Mouse (Mus musculus) hindbrain, embryonic 11.5 days (tissue): ENCODE measurements around the gene Hectd4. TPM values are rescaled to one million over a fixed set of nuclear protein-coding genes. Genes with fewer than 3 reads are reported as not detected.

ENCODE experiments used
- ATAC-seq: fragments of 200-750 bp; cut with Nextera tagmentation; 2 replicates; pipeline ENCODE4 v1.8.0; 2017; ENCODE audit warnings: mild to moderate bottlenecking, moderate TSS enrichment, moderate library complexity; ENCODE audit not compliant: low FRiP score
- DNase-seq: peaks from one replicate; pipeline ENCODE4 v3.0.0-alpha.2; 2015; ENCODE audit warnings: low spot score
- H3K27ac ChIP-seq: fragments of 300-500 bp; sonication (generic); 2 replicates; pipeline ENCODE4 v1.5.1; 2014; ENCODE audit warnings: mild to moderate bottlenecking, low read depth, low read length
- H3K27me3 ChIP-seq: fragments of 300-500 bp; sonication (generic); 2 replicates; pipeline ENCODE4 v1.6.1; 2014; ENCODE audit warnings: mild to moderate bottlenecking, low read length, moderate library complexity, mixed read lengths; ENCODE audit not compliant: control insufficient read depth, insufficient read depth
- H3K36me3 ChIP-seq: fragments of 300-500 bp; sonication (generic); 2 replicates; pipeline ENCODE4 v1.6.1; 2014; ENCODE audit warnings: mild to moderate bottlenecking, low read length, moderate library complexity, mixed read lengths; ENCODE audit not compliant: control insufficient read depth, insufficient read depth
- H3K4me1 ChIP-seq: fragments of 300-500 bp; sonication (generic); replicated peaks from 2 replicates; pipeline ENCODE4 v1.6.1; 2014; ENCODE audit warnings: low read length, mixed read lengths; ENCODE audit not compliant: control insufficient read depth, insufficient read depth
- H3K4me2 ChIP-seq: fragments of 300-500 bp; sonication (generic); replicated peaks from 2 replicates; pipeline ENCODE4 v1.6.1; 2014; ENCODE audit warnings: mild to moderate bottlenecking, low read depth, low read length
- H3K4me3 ChIP-seq: fragments of 300-500 bp; sonication (generic); 2 replicates; pipeline ENCODE4 v1.5.1; 2014; ENCODE audit warnings: low read depth, low read length
- H3K9ac ChIP-seq: fragments of 300-500 bp; sonication (generic); 2 replicates; pipeline ENCODE4 v1.6.1; 2014; ENCODE audit warnings: low read depth, low read length
- H3K9me3 ChIP-seq: fragments of 300-500 bp; sonication (generic); 2 replicates; pipeline ENCODE4 v1.6.1; 2016; ENCODE audit warnings: low read length; ENCODE audit not compliant: control insufficient read depth
- WGBS: fragments of 180-500 bp; shearing (Covaris S2); extraction: QIAGEN DNeasy Blood & Tissue Kit; methylation state at CpG from one replicate; pipeline ENCODE4 v1.1.7; 2014; 5-methylcytosine and 5-hydroxymethylcytosine counted together
- polyA plus RNA-seq: library from polyadenylated mRNA; unstranded; fragments of >200 nt; fragmentation: Nextera tagmentation; extraction: Ambion mirVana; gene quantifications from 2 replicates; pipeline ENCODE4 v1.2.1, GENCODE M21; 2014

The Hectd4 gene
- polyA plus RNA-seq, 1 experiment from 2014 or later, result 15.5 TPM

GRCm38 (mm10) chr5:121378678-121379256 lies 158.7 kb downstream of the Hectd4 start:
- ATAC-seq (no peak), DNase-seq (no peak)
- Histone ChIP-seq H3K4me3 (no peak overlapping the region), H3K4me2 (no peak overlapping the region), H3K36me3 (peaks cover 23% of the 10 kb centered on the region; the same call in 1 of the 2 replicates), H3K27ac (no peak overlapping the region), H3K9me3 (peaks cover 4% of the 10 kb centered on the region; the same call in 1 of the 2 replicates), H3K27me3 (no peaks in the 10 kb centered on the region), H3K4me1 (no peaks in the 10 kb centered on the region), H3K9ac (no peak overlapping the region)
- 92% methylated on average over 13 of the region's 13 CpGs for WGBS

- Histone ChIP-seq H3K4me1 (no peaks in the 10 kb centered on the region), H3K27me3 (no peaks in the 10 kb centered on the region), H3K9ac (no peak overlapping the region), H3K9me3 (peaks cover 4% of the 10 kb centered on the region; the same call in 1 of the 2 replicates), H3K36me3 (peaks cover 18% of the 10 kb centered on the region; the same call in 1 of the 2 replicates), H3K27ac (no peak overlapping the region), H3K4me2 (no peak overlapping the region), H3K4me3 (no peak overlapping the region)
- ATAC-seq (no peak), DNase-seq (peak; percentile 26)
- 94% methylated on average over 2 of the region's 2 CpGs for WGBS
Observed at GRCm38 (mm10) chr5:121380692-121381091, 160.7 kb downstream of the Hectd4 start.

GRCm38 (mm10) chr5:121383857-121384756 lies 164.1 kb downstream of the Hectd4 start:
- H3K36me3 ChIP-seq, result 0 out of 2 replicates have a peak, but pooled peaks cover 8% of the 10 kb centered on the region
- H3K4me2 ChIP-seq, result peak overlapping the region; percentile 50
- peak overlapping the region; percentile 77 for H3K9ac ChIP-seq
- H3K4me1 ChIP-seq, result no peaks in the 10 kb centered on the region
- WGBS, result 66% methylated on average over 10 of the region's 10 CpGs
- peak; percentile 19 for DNase-seq
- no peaks in the 10 kb centered on the region for H3K27me3 ChIP-seq
- H3K4me3 ChIP-seq, result peak overlapping the region; percentile 82
- no peak overlapping the region for H3K27ac ChIP-seq
- peaks cover 4% of the 10 kb centered on the region; the same call in 1 of the 2 replicates for H3K9me3 ChIP-seq
- ATAC-seq, result no peak

- Histone ChIP-seq H3K27ac (peak overlapping the region; percentile 79), H3K4me2 (peak overlapping the region; percentile 50), H3K9me3 (peaks cover 4% of the 10 kb centered on the region; the same call in 1 of the 2 replicates), H3K4me3 (peak overlapping the region; percentile 82), H3K27me3 (no peaks in the 10 kb centered on the region), H3K4me1 (no peaks in the 10 kb centered on the region), H3K36me3 (0 out of 2 replicates have a peak, but pooled peaks cover 7% of the 10 kb centered on the region), H3K9ac (peak overlapping the region; percentile 77)
- DNase-seq (peak; percentile 75), ATAC-seq (peak; percentile 75)
- WGBS, result 4% methylated on average over 45 of the region's 47 CpGs
Observed at GRCm38 (mm10) chr5:121384757-121385460, 164.9 kb downstream of the Hectd4 start.

- peaks cover 4% of the 10 kb centered on the region; the same call in 1 of the 2 replicates for H3K9me3 ChIP-seq
- no peaks in the 10 kb centered on the region for H3K27me3 ChIP-seq
- WGBS, result under 1% methylated on average over 32 of the region's 45 CpGs
- 0 out of 2 replicates have a peak, but pooled peaks cover 7% of the 10 kb centered on the region for H3K36me3 ChIP-seq
- peak within 1 kb of the TSS; percentile 82 for H3K4me3 ChIP-seq
- peak within 1 kb of the TSS; percentile 50 for H3K4me2 ChIP-seq
- no peaks in the 10 kb centered on the region for H3K4me1 ChIP-seq
- peak within 1 kb of the TSS; percentile 79 for H3K27ac ChIP-seq
- H3K9ac ChIP-seq, result peak within 1 kb of the TSS; percentile 77
- peak; percentile 95 for ATAC-seq
- peak; percentile 94 for DNase-seq
Observed at GRCm38 (mm10) chr5:121385461-121386119, 165.6 kb downstream of the Hectd4 start, which contains the start of gene Trafd1. Gene Trafd1, minus strand, starts transcription at chr5:121385632.

GRCm38 (mm10) chr5:121386120-121386909 lies 166.3 kb downstream of the Hectd4 start:
- no peak overlapping the region for H3K27ac ChIP-seq
- H3K27me3 ChIP-seq, result no peaks in the 10 kb centered on the region
- WGBS, result 39% methylated on average over 22 of the region's 22 CpGs
- peak overlapping the region; percentile 50 for H3K4me2 ChIP-seq
- ATAC-seq (no peak), DNase-seq (no peak)
- no peaks in the 10 kb centered on the region for H3K9me3 ChIP-seq
- H3K4me3 ChIP-seq, result peak overlapping the region; percentile 82
- 0 out of 2 replicates have a peak, but pooled peaks cover 7% of the 10 kb centered on the region for H3K36me3 ChIP-seq
- H3K4me1 ChIP-seq, result no peaks in the 10 kb centered on the region
- H3K9ac ChIP-seq, result no peak overlapping the region

- H3K4me3 ChIP-seq, result no peak overlapping the region
- no peaks in the 10 kb centered on the region for H3K27me3 ChIP-seq
- H3K27ac ChIP-seq, result no peak overlapping the region
- H3K9ac ChIP-seq, result no peak overlapping the region
- ATAC-seq, result no peak
- H3K9me3 ChIP-seq, result no peaks in the 10 kb centered on the region
- no peak for DNase-seq
- 0 out of 2 replicates have a peak, but pooled peaks cover 2% of the 10 kb centered on the region for H3K36me3 ChIP-seq
- no peaks in the 10 kb centered on the region for H3K4me1 ChIP-seq
- H3K4me2 ChIP-seq, result no peak overlapping the region
- 55% methylated on average over 4 of the region's 4 CpGs for WGBS
Observed at GRCm38 (mm10) chr5:121387126-121387525, 167.1 kb downstream of the Hectd4 start.
